Mouse (Mus musculus): ENCODE data around the gene Ssr3. TPM values are rescaled to one million over a fixed set of nuclear protein-coding genes. Genes with fewer than 3 reads are reported as not detected.

Ssr3 gene
- total RNA-seq (2014; rRNA removed) = 146 and 174 TPM in 2 replicates
- polyA plus RNA-seq (2015; fragmentation: Nextera tagmentation; extraction: Ambion mirVana) = 149 and 155 TPM in 2 replicates

GRCm38 (mm10) chr3:65392421-65392817 is at the start of gene Ssr3:
Ssr3 (minus strand) TSS chr3:65392623.
- peak; percentile 100 for ATAC-seq
- WGBS = 3% methylated on average over 36 of the region's 36 CpGs
- TF ChIP-seq CTCF (IDR thresholded peaks at IDR 0.05; ENCODE audit: low read depth) = no peak; the same call in 1 of the 2 replicates

DNA sequence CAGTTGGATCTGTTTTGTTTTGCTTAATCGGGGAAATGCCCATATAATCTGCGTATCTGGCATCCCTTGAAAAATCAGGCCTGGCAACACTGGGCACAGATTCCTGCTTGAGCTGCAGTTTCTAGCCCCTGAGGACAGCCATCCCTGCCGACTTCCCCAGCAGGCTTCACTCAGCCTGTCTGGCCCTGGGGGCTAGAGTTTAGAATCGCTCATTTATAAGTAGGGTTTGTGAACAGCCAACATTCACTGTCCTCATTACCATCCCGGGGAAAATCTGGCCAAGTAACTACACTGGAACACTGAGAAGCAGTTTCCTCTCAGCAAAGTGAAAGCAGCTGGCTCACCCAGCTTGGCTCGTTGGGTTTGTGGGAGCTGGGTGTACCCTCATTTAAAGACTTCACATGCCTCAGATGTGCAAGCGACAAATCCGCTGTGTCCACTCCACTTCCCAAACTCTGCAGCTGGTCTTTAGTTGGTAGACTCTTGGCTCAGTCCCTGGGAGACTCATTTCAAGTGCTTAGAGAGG is 49.2 kb upstream of the Ssr3 start:
- DNase-seq (peak; percentile 77), ATAC-seq (peak; percentile 93)
- Histone ChIP-seq H3K27me3 (ENCODE audit: insufficient read depth, low read length) (no peaks in the 10 kb centered on the region), H3K9me3 (ENCODE audit: low read length) (no peaks in the 10 kb centered on the region), H3K27ac (ENCODE audit: low read depth, low read length) (peak overlapping the region; percentile 64), H3K4me2 (ENCODE audit: low read depth) (no peak overlapping the region), H3K9ac (no peak overlapping the region), H3K4me3 (ENCODE audit: low read depth, low read length) (no peak overlapping the region), H3K4me1 (ENCODE audit: insufficient read depth) (peaks cover 3% of the 10 kb centered on the region; the same call in 1 of the 2 replicates), H3K36me3 (ENCODE audit: insufficient read depth) (no peaks in the 10 kb centered on the region)
- WGBS = 15% methylated on average over 8 of the region's 8 CpGs
- TF ChIP-seq CTCF (IDR thresholded peaks at IDR 0.05; ENCODE audit: low read depth) = no peak

More at GRCm38 (mm10) chr3:65392421-65392817, at the start of gene Ssr3:
- Histone ChIP-seq H3K27ac (ENCODE audit: low read depth, low read length) (peak within 1 kb of the TSS; percentile 88), H3K4me1 (ENCODE audit: insufficient read depth) (peaks cover 5% of the 10 kb centered on the region), H3K4me2 (ENCODE audit: low read depth) (peak within 1 kb of the TSS; percentile 73), H3K4me3 (ENCODE audit: low read depth, low read length) (peak within 1 kb of the TSS; percentile 70), H3K27me3 (ENCODE audit: insufficient read depth, low read length) (no peaks in the 10 kb centered on the region), H3K9ac (peak within 1 kb of the TSS; percentile 83), H3K36me3 (ENCODE audit: insufficient read depth) (0 out of 2 replicates have a peak, but pooled peaks cover 6% of the 10 kb centered on the region), H3K9me3 (ENCODE audit: low read length) (no peaks in the 10 kb centered on the region)
- DNase-seq = peak; percentile 98

GRCm38 (mm10) chr3:65438511-65439228 is 46.2 kb upstream of the Ssr3 start:
- H3K27me3 ChIP-seq (ENCODE audit: insufficient read depth, low read length) = no peaks in the 10 kb centered on the region
- peaks cover 3% of the 10 kb centered on the region; the same call in 1 of the 2 replicates for H3K4me1 ChIP-seq (ENCODE audit: insufficient read depth)
- H3K9ac ChIP-seq = no peak overlapping the region
- no peak overlapping the region for H3K4me3 ChIP-seq (ENCODE audit: low read depth, low read length)
- H3K27ac ChIP-seq (ENCODE audit: low read depth, low read length) = no peak overlapping the region
- no peak overlapping the region for H3K4me2 ChIP-seq (ENCODE audit: low read depth)
- TF ChIP-seq CTCF (IDR thresholded peaks at IDR 0.05; ENCODE audit: low read depth) = no peak
- 92% methylated on average over 7 of the region's 7 CpGs for WGBS
- H3K9me3 ChIP-seq (ENCODE audit: low read length) = 0 out of 2 replicates have a peak, but pooled peaks cover 3% of the 10 kb centered on the region
- ATAC-seq (no peak), DNase-seq (no peak)
- H3K36me3 ChIP-seq (ENCODE audit: insufficient read depth) = no peaks in the 10 kb centered on the region

- Histone ChIP-seq H3K4me3 (ENCODE audit: low read depth, low read length) (no peak overlapping the region), H3K4me2 (ENCODE audit: low read depth) (no peak overlapping the region), H3K27ac (ENCODE audit: low read depth, low read length) (no peak overlapping the region), H3K27me3 (ENCODE audit: insufficient read depth, low read length) (no peaks in the 10 kb centered on the region), H3K4me1 (ENCODE audit: insufficient read depth) (no peaks in the 10 kb centered on the region), H3K36me3 (ENCODE audit: insufficient read depth) (no peaks in the 10 kb centered on the region), H3K9me3 (ENCODE audit: low read length) (0 out of 2 replicates have a peak, but pooled peaks cover 3% of the 10 kb centered on the region), H3K9ac (no peak overlapping the region)
- WGBS = 39% methylated on average over 2 of the region's 2 CpGs
- no peak for TF ChIP-seq CTCF (IDR thresholded peaks at IDR 0.05; ENCODE audit: low read depth)
- no peak for DNase-seq
- ATAC-seq = peak; percentile 36; the same call in 1 of the 2 replicates
These were observed 43.4 kb upstream of the Ssr3 start for GRCm38 (mm10) chr3:65435812-65436211.

DNA sequence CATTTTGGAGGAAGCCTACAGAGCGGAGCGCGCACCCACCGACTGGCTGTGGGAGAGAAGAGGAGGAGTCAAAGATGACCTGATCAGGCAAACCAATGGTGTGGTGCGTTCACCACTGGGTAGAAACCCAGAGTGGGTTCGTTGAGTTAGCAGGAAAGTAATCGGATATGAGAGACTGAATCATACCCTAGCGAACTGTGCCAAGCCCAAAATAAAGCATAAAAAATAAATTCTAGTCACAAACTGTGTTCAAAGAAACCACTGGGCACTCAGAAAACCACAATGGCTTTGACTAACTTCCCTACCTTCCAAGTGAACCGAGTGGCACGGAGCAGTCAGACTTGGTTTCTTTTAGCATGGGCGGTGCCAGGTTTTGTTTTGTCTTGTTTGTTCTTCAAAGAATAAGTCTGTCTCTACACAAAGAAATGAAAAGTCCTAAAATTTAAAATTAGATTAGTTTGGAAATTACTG is 42.7 kb upstream of the Ssr3 start:
- Histone ChIP-seq H3K4me3 (ENCODE audit: low read depth, low read length) (no peak overlapping the region), H3K27me3 (ENCODE audit: insufficient read depth, low read length) (no peaks in the 10 kb centered on the region), H3K9ac (no peak overlapping the region), H3K4me1 (ENCODE audit: insufficient read depth) (no peaks in the 10 kb centered on the region), H3K36me3 (ENCODE audit: insufficient read depth) (no peaks in the 10 kb centered on the region), H3K4me2 (ENCODE audit: low read depth) (no peak overlapping the region), H3K27ac (ENCODE audit: low read depth, low read length) (no peak overlapping the region), H3K9me3 (ENCODE audit: low read length) (0 out of 2 replicates have a peak, but pooled peaks cover 3% of the 10 kb centered on the region)
- no peak for ATAC-seq
- DNase-seq = no peak
- 79% methylated on average over 11 of the region's 11 CpGs for WGBS
- TF ChIP-seq CTCF (IDR thresholded peaks at IDR 0.05; ENCODE audit: low read depth) = no peak

DNA sequence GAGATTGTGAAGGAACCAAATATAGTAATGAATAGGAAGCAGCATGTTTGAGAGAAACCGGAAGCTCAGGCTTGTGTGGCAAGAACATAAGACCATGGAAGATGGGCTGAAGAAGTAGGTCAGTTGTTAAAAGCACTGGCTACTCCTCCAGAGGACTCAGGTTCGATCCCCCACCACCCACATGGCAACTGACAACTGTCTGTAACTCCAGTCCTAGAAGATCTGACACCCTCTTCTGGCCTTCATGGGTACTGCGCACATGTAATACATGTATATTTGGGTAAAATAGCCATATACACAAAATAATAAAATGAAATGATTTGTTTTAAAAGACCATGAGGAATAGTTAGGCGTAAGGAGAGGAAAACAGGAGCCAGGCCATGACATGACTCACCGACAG is 39.8 kb upstream of the Ssr3 start:
- TF ChIP-seq CTCF (IDR thresholded peaks at IDR 0.05; ENCODE audit: low read depth) = no peak
- no peak overlapping the region for H3K4me2 ChIP-seq (ENCODE audit: low read depth)
- WGBS = 96% methylated on average over 5 of the region's 5 CpGs
- no peak overlapping the region for H3K4me3 ChIP-seq (ENCODE audit: low read depth, low read length)
- no peak for DNase-seq
- ATAC-seq = no peak
- no peaks in the 10 kb centered on the region for H3K36me3 ChIP-seq (ENCODE audit: insufficient read depth)
- no peaks in the 10 kb centered on the region for H3K4me1 ChIP-seq (ENCODE audit: insufficient read depth)
- 0 out of 2 replicates have a peak, but pooled peaks cover 3% of the 10 kb centered on the region for H3K9me3 ChIP-seq (ENCODE audit: low read length)
- H3K27me3 ChIP-seq (ENCODE audit: insufficient read depth, low read length) = no peaks in the 10 kb centered on the region
- no peak overlapping the region for H3K9ac ChIP-seq
- no peak overlapping the region for H3K27ac ChIP-seq (ENCODE audit: low read depth, low read length)

- DNase-seq (no peak), ATAC-seq (no peak)
- H3K9me3 ChIP-seq (ENCODE audit: low read length) = no peaks in the 10 kb centered on the region
- TF ChIP-seq CTCF (IDR thresholded peaks at IDR 0.05; ENCODE audit: low read depth) = no peak
- H3K4me1 ChIP-seq (ENCODE audit: insufficient read depth) = no peaks in the 10 kb centered on the region
- no peaks in the 10 kb centered on the region for H3K27me3 ChIP-seq (ENCODE audit: insufficient read depth, low read length)
- no peak overlapping the region for H3K9ac ChIP-seq
- no peak overlapping the region for H3K4me2 ChIP-seq (ENCODE audit: low read depth)
- H3K36me3 ChIP-seq (ENCODE audit: insufficient read depth) = no peaks in the 10 kb centered on the region
- H3K4me3 ChIP-seq (ENCODE audit: low read depth, low read length) = no peak overlapping the region
- 86% methylated on average over 3 of the region's 3 CpGs for WGBS
- H3K27ac ChIP-seq (ENCODE audit: low read depth, low read length) = no peak overlapping the region
These were observed 27.3 kb upstream of the Ssr3 start for GRCm38 (mm10) chr3:65419706-65420105.

Measured in forebrain, postnatal 0 days (tissue).